Mouse (Mus musculus): ENCODE data around the gene Gpbar1. TPM values are rescaled to one million over a fixed set of nuclear protein-coding genes. Genes with fewer than 3 reads are reported as not detected.
A peak's percentile ranks its signal among the peaks of the same experiment; 100 is the strongest.
"Not testable (repeated sequence)": the region's sequence is repeated elsewhere in the genome, so short reads cannot be mapped to it uniquely, and the experiment has no call there.

Gpbar1 gene
- total RNA-seq, 2 experiments from 2014 or later: not detected

DNA sequence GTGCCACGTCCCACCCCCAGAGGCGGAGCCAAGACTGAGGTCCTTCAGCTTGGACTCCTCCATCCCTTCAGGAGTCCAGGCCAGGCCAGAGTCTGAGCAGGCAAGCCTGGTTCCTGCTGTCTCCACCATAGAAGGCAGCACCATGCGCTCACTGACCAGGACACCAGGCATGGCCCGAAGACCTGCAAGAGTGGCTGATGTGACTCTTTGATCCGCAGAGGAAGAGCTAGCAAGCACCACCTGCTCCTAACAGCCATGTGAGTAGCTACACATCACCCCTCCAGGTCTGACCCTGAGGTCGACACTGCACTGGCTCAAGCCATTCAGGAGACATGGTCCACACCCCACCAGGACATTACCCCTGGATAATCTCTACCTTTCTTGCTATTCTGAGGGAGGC is 1.3 kb upstream of the Gpbar1 start:
- DNase-seq (ENCODE audit: extremely low spot score in 1 of 2, low spot score in 1 of 2): no peak

DNA sequence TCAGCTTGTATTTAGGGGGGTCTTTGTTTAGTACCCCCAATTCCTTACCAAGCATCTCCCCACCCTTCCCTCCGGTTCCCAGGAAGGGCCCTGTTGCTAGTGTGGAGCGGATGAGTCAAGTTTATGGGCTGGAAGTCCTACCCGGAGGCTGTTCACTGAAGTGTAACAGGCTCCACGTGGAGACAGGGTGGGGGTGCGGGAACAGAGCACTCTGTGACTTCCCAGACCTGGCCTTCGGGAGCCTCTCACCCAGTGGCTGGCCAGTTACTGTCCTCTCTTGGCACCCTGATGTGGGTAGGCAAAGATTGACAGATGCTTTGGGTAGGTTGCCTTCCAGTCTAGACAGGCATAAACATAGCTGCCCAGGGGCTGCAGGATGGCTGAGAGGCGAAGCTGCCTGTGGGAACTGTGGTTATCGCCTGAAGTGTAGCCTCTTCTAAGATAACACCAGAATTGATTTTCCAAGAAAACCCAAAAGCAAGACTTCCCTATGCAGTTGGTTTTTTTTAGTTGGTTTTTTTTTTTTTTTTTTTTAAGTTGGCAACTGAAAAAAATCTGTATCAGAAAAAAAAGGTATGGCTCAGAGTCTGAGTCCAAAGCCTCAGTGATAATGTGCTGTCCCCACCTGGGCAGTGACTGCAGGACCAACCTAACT is 340 bp upstream of the Gpbar1 start:
- DNase-seq (ENCODE audit: extremely low spot score in 1 of 2, low spot score in 1 of 2): no peak

DNA sequence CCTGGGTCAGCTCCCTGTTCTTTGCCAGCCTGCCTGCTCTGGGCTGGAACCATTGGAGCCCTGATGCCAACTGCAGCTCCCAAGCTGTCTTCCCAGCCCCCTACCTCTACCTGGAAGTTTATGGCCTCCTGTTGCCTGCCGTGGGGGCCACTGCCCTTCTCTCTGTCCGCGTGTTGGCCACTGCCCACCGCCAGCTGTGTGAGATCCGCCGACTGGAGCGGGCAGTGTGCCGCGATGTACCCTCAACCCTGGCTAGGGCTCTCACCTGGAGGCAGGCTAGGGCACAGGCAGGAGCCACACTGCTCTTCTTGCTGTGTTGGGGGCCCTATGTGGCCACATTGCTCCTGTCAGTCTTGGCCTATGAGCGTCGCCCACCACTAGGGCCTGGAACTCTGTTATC is 638 bp downstream of the Gpbar1 start:
- DNase-seq (ENCODE audit: extremely low spot score in 1 of 2, low spot score in 1 of 2): no peak

DNA sequence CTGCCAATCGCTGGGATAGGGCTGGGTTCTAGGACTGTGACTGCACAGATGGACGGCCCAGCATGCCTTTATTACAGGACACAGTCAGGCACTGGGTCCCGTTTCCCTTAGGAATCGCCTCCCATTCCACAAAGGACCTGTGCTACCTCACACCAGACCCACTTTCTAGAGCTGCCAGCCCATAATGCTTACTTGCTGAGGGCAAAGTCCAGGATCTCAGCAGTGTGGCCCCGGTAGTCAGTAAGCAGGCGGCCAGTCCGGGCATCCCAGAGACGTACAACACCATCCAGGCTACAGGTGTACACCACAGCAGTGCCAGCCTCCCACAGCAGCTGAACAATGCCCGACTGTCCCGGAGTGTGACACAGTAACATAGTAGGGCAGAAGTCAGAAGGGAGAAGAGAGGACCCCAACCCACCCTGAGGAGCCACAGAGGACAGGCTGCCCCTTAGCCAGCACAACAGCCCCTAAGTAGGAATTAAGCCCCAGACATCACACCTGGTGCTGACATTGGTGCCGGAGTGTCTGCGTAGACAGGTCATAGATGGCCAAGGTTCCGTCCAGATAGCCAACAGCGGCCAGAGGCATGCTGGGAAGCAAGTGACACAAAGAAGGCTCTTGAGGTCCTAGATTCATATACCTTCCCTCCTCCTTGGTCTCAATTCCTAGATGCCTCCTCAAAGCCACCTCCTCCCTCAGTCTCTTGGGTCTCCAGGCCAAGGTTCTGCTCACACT is 2.4 kb downstream of the Gpbar1 start:
- no peak for DNase-seq (ENCODE audit: extremely low spot score in 1 of 2, low spot score in 1 of 2)

DNA sequence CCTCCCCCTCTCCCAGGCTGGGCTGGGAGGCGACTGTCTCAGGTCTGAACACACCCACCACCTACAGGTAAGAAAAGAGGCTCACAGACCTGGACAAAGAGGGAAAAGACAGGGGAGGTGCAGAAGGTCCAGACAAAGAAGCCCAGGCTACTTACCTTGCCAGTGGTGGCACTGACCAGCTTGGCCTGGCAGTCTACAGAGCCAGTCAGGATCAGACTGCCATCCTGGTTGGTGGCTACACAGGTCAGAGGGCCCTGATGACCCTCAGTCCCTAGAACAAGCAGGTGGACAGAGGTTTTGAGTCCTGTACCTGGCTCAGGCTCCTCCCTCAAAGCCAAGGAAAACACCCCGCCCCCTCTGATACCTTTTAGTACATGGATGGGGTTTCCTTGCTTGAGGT is 3.0 kb downstream of the Gpbar1 start:
- DNase-seq (ENCODE audit: extremely low spot score in 1 of 2, low spot score in 1 of 2): no peak

DNA sequence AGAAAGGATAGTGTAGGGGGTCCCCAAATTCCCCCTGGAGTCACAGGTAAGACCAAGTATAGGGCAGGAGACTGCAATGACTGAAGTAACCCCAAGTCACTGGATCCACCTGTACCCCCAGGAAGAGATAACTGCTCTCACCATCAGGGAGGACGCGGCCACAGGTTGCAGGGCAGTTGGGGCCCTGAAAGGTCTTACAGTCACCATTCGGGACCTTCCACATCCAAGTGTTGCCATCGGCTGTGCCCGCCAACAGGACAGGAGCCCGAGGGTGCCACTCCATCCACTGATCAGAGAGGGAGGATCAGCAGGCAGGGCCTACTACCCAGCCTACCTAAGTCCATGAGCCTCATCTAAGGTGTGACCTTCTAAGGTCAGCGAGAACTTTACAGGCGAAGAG is 3.5 kb downstream of the Gpbar1 start:
- no peak for DNase-seq (ENCODE audit: extremely low spot score in 1 of 2, low spot score in 1 of 2)

DNA sequence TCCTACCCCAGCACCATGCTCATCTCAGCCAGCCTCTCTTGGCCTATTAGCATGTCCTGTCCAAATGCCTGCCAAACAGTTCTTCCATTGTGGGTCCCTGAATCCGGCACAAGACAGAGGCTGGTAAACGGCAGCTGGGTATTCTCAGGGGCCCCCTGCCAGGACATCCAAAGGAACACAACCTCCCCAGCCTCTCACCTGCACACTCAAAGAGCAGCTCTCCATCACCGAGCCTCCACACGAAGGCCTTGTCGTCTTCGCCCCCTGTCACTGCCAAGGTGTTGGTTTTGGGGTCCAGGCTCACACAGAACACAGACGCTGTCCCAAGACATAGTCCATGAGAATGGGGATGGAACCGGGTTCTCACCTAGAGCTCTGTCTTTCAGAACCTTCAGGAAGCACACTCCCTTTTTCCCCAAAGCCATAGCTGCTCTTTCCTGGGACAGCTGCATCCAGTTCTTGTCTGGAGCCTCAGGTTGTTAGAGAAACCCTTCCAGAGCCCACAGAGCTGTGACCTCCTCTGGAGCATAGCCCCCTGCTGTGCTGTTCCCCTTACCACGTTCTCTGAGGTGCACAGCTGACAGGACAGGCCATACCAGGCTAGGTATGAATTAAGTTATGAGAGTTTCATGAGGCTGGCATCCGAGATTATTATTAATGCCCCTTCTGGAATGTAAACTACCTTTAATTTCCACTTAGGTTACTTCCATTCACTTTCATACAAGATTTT is 4.7 kb downstream of the Gpbar1 start:
- no peak for DNase-seq (ENCODE audit: extremely low spot score in 1 of 2, low spot score in 1 of 2)

DNA sequence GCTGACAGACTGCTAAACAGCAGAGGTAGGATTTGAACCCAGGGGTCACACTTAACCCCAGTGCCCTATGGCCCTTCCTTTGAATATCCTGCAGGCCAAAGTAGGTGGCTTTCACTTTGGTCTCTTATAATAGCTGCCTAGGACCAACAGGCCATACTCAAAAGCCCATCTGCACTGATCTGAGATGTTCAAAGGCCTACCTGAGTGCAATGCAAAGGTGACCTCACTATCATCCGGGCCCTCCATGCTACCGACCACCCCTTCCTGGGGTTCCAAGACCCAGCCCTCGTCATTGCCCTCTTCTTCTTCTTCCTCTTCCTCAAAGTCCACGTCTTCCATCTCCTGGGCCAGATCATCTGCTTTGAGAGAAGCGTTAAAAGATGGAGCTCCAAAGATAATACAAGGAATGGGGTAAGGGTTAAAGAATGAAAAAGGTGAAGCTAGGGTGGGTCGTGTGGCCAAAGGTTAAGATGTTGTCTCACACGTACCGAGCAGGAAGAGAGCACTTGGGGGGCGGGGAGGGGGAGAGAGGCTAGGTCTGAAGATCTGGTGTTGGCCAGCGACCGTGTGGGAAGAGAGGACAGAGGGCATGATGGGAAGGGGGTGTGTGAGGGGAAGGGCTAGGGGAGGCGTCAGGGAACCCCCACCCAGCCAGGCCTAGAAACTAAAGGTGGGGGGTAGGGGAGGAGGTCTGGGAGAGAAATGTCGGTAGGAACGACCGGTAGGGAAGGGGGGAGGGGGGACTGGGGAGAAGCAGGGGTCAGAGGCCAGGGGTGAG is 5.5 kb downstream of the Gpbar1 start:
- peak in 1 of 2 experiments; percentile 26 for DNase-seq (ENCODE audit: extremely low spot score in 1 of 2, low spot score in 1 of 2)

DNA sequence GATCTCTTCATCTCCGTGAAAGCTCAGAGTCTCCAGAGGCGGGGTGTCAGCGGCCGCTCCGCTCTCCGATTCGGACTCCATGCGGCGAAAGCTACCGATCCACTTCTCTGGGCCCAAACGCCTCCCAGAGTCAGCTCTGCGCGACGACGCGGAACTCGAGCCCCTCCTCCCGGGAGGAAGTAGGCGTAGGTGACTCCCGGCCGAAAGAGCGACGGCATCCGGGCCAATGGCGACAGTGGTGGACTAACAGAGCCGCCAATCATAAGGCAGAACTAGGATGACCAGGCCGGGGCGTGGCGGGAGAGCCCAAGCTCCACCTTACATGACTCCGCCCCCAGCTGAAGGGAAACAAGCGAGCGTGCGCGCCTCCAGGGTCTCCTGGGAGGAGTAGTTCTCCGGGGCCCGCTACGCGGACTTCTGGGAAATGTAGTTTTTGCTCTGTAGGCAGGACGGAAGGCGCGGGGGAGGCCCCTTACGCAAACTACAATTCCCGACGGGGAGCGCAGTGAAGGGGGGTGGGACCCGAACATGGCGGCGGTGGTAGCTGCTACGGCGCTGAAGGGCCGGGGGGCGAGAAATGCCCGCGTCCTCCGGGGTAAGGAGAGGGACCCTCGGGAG is 6.3 kb downstream of the Gpbar1 start, which contains the start of the genes Aamp and Pnkd:
Aamp (minus strand) TSS at position 196 of the 618 bp plus-strand sequence.
Pnkd (plus strand) TSS at position 388 of the 618 bp plus-strand sequence.
- DNase-seq (ENCODE audit: extremely low spot score in 1 of 2, low spot score in 1 of 2): peak; percentile 87 to 93

DNA sequence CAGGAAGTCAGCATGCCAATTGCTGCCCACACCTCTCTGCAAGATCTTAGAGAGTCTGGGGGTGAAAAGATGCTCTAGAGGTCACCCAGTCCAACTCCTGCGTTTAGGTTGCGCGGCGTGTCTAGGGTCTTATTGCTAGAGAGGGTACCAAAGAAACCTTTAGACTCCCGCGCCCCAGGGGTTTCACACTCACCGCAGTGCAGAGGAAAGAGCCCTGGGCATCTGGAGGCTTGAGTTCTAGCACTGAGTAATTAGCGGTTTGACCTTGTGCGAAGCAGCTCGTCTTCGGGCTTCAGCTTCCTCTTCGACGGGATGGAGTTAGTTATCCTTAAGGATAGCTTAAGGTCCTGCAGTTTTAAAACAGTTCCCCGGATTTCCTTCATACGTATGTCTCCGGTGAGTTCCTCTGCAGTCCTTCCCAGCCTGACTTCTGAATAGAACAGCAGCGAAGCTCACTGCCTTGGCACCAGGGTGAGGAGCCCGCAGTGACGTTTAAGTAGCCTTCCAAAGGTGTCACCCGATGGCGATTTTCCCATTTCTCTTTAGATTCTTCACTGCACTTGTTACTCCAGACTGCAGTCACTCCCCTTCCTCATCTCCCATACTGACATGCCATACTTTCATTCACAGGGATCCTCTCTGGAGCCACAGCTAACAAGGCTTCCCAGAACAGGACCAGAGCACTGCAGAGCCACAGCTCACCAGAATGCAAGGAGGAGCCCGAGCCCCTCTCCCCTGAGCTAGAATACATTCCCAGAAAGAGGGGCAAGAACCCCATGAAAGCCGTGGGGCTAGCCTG is 7.1 kb downstream of the Gpbar1 start:
- no peak for DNase-seq (ENCODE audit: extremely low spot score in 1 of 2, low spot score in 1 of 2)

DNA sequence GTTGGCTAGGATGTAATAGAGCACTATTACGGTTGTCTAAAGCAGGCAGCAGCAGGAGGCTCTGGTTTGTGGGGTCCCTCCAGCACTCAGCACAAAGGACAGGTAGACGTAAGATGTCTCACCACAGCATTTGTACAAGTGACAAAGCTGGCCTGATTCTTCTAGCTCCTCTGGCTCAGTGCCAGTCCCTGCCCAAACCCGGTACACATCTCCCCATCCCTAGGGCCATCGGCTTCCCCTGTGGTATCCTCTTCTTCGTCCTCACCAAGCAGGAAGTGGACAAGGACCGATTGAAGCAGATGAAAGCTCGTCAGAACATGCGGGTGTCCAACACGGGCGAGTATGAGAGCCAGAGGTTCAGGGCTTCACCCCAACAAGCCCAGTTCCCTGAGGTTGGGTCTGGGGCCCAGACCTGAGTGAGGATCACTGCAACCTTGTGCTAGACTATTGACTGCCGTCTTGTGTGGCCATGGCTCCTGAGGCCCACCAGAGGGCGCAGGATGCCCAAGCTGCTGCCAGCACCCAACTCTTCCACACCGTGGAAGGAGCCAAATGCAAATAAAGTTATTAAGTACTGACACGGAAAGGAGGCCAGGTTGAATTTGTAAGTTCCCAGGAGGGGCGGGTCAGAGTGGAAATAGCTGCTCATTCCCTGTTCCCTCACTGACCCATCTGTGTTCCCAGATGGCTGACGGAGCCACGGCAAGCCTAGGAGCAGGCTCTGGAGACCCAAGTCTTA is 8.7 kb downstream of the Gpbar1 start:
- DNase-seq (ENCODE audit: extremely low spot score in 1 of 2, low spot score in 1 of 2): not testable (repeated sequence)

DNA sequence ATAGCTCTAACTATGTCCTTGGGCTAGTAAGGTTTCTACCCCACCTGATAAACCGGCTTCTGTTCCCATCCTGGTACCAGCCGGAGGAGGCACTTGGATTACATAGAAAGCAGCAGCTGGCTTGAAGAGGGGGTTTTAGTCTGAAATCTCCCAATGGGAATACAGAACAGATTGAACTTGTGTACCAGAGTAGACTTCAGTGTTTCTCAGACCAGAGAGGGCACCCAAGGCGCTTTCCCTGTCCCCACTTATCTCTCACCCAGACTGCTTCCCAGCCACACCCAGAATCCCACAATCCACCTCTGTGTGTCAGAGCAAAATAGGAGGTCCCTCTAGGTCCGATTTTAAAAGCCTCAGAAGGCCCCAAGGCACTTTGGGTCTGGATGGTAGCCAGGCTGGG is 10.0 kb downstream of the Gpbar1 start:
- DNase-seq (ENCODE audit: extremely low spot score in 1 of 2, low spot score in 1 of 2): no peak

DNA sequence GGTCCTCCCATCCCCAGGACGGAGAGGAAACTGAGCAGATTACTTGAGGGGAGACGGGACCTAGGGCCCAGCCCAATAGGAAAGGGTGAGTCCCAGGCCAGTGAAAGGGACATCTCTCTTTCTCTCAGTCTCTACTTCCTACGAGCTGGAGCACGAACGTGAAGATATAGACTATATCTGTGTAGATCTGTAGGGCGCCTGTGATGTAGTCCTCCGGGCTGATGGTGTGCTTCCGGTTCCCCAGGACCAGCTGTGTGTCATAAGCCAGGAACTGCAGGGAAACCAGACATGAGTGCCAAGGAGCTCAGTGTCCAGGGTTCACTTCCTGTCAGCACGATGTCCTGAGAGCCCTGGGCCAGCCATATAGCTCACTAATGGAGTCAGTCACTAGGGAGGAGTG is 10.9 kb downstream of the Gpbar1 start:
- DNase-seq (ENCODE audit: extremely low spot score in 1 of 2, low spot score in 1 of 2): no peak

DNA sequence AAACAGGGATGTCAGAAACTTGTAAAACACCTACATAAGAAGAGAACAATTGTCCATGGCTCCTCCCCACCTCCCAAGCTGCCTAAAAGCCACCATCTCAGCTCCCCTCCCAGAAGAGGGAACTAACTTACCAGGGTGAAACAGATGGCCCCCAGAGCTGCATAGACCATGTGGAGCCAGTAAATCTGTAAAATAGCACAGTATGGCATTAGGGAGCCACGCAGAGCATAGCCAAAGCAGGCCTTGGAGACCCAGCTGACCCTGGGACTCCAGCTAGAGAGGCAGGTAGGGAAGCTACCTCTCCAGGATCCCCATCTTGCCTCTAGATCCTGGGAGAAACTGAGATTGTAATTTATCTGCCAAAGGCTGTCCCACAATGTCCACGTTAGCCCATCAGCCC is 11.4 kb downstream of the Gpbar1 start:
- DNase-seq (ENCODE audit: extremely low spot score in 1 of 2, low spot score in 1 of 2): no peak

DNA sequence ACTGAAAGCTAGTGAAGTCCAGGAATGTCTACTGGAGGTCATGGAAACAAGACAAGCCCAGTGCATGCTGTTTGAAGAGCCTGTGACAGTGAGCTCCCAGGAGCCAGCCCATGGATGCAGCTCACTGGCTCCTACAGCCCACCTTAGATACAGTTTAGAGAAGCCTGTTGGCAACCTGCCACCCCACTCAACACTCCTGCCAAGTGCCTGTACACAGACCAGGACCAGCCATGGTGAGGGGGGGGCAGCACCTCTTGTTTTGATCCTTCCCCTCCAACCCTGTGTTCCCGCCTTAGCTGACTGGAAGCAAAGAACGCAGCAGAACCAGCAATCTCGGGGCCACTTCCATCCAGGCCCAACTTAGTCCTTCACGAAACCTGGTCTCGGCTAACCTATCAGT is 11.8 kb downstream of the Gpbar1 start:
- no peak for DNase-seq (ENCODE audit: extremely low spot score in 1 of 2, low spot score in 1 of 2)

DNA sequence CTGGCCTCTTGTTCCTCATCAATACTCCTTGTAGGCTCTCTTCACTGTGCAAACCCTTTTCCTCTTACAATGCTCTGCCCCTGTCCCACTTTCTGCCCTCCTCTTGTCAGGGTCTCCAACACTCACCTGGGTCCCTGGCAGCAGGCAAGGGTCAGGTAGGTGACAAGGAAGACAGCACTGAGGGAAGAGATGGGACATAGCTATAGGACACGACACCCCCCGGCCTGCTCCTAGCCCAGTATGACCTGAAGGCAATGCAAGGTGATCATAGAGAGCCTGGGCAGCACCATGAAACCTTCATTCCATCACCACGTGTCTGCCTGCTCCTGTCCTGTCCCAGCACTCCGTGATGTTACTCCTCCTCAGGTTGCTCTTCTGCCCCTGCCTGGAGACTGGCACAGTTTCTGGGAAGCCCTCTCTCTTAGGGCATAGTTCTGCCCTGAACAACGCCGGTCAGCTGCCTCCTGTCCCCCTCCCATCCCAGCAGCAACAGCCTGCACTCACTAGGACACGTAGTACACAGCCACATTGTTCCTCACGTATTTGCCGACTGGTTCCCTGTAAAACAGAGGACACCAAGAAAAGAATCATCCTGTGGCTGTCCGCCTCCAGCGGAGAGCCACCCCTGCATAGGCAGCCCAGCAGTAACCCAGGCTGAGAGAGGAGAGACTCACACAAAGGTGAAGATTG is 14.1 kb downstream of the Gpbar1 start:
- no peak for DNase-seq (ENCODE audit: extremely low spot score in 1 of 2, low spot score in 1 of 2)

DNA sequence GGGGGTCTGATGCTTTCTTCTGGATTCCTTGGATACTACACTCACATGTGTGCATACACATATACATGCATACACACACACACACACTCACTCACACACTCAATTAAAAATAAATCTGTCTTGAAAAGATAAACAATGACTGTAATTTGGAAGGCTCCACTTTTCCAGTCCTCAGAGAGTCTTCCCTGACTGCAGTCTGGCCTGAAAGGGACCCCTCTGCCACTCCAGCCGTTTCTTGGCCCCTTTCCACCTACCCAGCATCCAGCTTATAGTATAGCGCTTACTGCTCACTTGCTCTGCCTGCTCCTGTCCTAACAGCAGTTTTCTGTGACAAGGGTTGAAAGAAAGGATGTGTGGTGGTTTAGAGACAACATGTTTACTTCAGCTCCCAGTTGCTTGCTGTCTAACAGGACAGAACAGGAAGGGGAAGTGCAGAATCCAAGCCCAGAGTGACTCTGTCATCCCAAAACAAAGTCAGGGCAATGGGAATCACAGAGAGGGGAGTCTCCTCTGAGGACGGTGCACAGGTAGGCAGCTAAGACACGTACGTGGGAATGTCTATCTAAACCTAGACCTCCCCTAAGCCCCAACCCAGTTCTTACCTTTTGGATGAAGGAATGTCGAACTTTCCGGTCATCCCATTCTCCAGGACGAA is 15.1 kb downstream of the Gpbar1 start:
- no peak for DNase-seq (ENCODE audit: extremely low spot score in 1 of 2, low spot score in 1 of 2)
